Mouse (Mus musculus) left cerebral cortex, adult 6 months (tissue): ENCODE measurements around the gene Asphd1. TPM values are rescaled to one million over a fixed set of nuclear protein-coding genes. Genes with fewer than 3 reads are reported as not detected.

Experiments
- long read RNA-seq, 2 experiments: library from polyadenylated mRNA; unstranded; transcript quantifications; one replicate each; pipeline ENCODE4 v2.0.0; 2019 to 2020
- polyA plus RNA-seq: library from polyadenylated mRNA; unstranded; fragments of <200 nt; fragmentation: Nextera tagmentation; gene quantifications from 2 replicates; pipeline ENCODE4 v1.2.3, GENCODE M21; 2021

Asphd1 gene
- 11.2 and 13.6 TPM in 2 replicates for polyA plus RNA-seq
- long read RNA-seq, experiment 1, transcript Asphd1-203 (3 exons, 1,647 nt): major isoform, 5 of 9 reads
- long read RNA-seq, experiment 1, partial matches to known transcripts: 0 of 9 reads
- long read RNA-seq, experiment 1, other reads (novel, unspliced or antisense): 4 of 9 reads
- long read RNA-seq, experiment 2, transcript Asphd1-203 (3 exons, 1,647 nt): major isoform, 5 of 26 reads
- long read RNA-seq, experiment 2, partial matches to known transcripts: 0 of 26 reads
- long read RNA-seq, experiment 2, other reads (novel, unspliced or antisense): 21 of 26 reads

DNA sequence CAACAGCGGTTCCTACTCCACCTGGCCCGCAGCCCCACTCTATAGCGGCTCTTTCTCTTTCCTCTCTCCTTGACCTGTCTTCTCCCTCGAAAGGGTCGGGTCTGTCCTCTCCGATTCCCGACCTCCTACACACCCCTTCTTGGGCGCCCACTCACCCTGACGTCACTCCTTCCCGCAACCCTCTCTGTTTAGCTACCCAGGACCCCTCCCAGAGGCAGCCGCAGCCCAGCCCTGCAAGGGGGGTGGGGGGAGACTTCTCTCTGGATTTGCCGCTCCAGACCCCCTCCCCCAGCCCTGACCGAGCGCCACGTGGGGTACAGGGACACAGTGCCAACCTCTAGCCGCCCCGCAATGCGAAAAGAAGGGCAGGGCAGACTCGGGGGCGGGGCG, at the start of gene Asphd1:
Gene Asphd1 (minus strand): TSS at position 180 of the 390 bp plus-strand sequence.

DNA sequence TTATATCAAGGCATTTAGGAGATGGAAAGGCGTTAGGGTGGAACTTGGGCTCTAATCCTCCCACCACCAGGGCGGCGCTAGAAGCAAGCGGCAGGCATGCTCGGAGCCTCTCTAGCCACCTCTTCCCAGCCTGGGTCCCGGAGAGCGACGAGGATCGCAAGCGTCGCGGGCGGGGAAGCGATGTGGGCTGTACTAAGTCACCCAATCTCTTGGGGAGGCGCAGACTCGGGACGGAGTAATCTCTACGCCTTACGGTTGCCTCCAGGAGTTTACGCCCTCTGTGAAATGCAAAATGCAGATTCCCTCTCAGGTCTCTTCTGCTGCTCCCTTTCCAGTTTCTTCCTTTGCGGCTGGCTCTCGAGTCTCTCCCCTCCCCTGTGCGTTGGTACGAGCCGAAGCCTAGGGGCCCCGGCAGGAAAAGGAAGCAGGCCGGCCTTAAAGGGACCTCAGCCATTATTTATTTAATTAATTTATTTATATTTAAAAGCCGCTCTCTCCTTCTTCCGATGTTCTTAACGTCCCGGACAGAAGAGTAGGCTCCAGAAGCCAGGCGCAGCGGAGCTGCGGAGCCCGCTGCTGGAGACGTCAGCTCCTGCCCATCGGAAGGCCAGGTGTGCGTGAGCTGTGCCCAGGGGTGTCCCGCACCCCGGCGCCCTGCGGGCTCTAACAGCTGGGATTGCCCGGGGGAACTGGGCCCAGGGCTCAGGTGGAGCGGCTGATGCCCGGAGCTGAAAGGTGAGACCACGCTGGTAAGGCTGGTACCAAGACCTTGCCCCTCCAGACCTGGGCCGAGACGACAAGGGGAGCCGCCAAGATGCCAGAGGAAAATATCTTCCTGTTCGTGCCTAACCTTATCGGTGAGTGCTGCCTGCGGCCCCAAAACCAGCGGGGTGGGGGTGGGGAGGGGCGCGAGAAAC, 26.8 kb upstream of the Asphd1 start, which contains the start of gene Cdiptos:
Gene Cdiptos (minus strand): TSS at position 149 of the 917 bp plus-strand sequence.

DNA sequence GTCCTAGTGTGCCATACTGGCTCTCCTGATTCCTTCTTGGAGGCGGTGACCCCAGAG, 26.3 kb upstream of the Asphd1 start, which contains the start of gene Cdipt:
Gene Cdipt (plus strand): TSS at position 22 of the 57 bp plus-strand sequence.

DNA sequence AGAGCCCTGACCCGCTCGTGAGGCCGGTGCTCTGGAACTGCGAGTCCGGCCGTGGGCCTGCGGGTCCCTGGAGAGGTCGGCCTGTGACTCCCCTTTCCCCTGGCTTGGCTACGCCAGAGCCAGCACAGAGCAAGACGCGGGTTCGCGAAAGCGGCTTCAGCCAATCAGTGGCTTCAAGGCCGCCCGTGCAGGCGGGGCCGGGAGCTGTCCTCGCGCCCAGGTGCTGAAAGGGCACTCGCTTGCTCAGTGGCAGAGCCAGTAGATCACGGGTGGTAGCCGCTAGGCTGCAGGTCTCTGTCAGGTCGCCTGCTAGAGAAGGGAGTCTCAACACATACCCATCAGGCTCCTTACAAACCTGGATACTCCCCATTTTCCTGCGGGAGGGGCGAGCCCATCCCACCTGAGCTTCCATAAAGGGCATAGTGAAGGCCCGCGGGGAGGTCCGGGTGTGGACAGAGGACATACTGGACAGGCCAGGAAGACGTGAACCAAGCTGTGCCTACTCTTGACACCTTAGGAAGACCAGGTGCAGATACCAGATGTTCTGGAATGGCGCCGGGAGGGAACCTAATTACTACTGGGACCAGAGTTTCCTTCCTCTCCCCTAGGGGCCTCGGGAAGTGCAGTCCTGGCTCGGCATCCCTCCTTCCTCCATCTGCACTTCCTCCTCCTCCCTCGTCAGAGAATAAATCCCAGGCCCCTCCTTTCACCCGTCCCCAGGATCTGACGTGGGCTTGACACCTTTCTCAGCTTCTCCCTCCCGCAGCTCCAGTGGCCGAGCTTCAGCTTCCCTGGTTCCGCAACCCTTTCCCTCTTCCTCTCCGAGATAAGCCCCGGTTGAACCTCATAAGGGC, 638 bp upstream of the Asphd1 start, which contains the start of gene Sez6l2:
Gene Sez6l2 (plus strand): TSS at position 771 of the 854 bp plus-strand sequence.

DNA sequence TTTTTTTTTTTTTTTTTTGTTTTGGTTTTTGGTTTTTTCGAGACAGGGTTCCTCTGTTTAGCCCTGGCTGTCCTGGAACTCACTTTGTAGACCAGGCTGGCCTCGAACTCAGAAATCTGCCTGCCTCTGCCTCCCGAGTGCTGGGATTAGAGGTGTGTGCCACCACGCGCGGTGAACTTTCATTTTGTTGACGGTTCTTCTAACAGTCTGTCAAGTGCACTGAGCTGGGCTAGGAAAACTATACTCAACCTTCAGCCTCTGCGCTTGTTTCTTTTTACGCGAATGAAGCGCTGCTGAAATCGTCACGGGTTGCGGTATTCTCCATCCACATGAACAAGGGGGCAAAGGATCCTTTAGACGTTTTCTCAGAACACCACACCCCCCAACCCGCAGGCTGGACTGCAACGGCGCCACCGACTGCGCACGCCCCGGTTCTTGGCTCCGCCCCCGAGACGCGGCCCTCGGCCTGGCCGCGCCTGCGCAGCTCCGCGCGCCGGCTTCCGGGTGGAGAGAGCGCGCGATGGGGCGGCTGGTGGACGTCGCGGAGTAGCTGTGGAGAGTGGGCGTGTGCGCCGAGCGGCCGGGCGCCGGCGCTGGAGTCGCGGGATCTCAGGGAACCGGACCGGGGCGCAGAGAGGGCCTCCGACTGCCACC, 20.9 kb downstream of the Asphd1 start, which contains the start of gene Kctd13:
Gene Kctd13 (plus strand): TSS at position 496 of the 654 bp plus-strand sequence.

DNA sequence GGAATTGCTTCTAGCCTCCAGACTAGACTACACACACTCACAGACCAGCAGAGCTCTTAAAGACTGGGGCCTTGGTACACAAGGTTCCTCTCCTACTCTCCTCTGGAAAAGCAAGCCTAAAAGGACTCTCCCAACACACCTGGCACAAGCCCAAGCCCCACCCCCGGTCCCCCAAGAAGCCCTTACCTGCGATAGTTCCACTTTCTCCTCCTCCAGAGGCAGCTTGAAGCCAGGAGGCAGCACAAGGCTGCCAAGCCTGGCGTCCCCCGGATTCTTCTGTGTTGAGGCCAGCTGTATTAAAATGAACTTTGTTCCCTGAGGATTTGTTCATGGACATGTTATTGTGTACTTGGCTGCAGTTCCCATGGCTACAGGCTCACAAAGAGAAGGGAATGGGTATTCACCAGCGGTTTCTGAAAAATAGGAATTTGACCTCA, 26.7 kb downstream of the Asphd1 start, which contains the start of gene Tmem219:
Gene Tmem219 (minus strand): TSS at position 294 of the 437 bp plus-strand sequence.

Other genes starting within 250 kb of the Asphd1 start
- 128 and 147 TPM in 2 replicates for gene Coro1a, start 241.8 kb downstream of the Asphd1 start, polyA plus RNA-seq
- gene Mapk3, start 190.0 kb downstream of the Asphd1 start, polyA plus RNA-seq: 34.5 and 44.7 TPM in 2 replicates
- 0.40 and 0.59 TPM in 2 replicates for gene Gdpd3, start 183.2 kb downstream of the Asphd1 start, polyA plus RNA-seq
- gene Ypel3, start 172.6 kb downstream of the Asphd1 start, polyA plus RNA-seq: 119 and 625 TPM in 2 replicates
- 0.20 TPM in 1 of 2 replicates, not detected in the other for gene Tbx6, start 168.1 kb downstream of the Asphd1 start, polyA plus RNA-seq
- gene Ppp4c, start 157.1 kb downstream of the Asphd1 start, polyA plus RNA-seq: 53.5 and 61.0 TPM in 2 replicates
- gene Fam57b, start 151.9 kb downstream of the Asphd1 start, polyA plus RNA-seq: 5.9 and 8.8 TPM in 2 replicates
- gene 4930451I11Rik, start 117.9 kb downstream of the Asphd1 start, polyA plus RNA-seq: 1.2 and 2.7 TPM in 2 replicates
- gene Doc2a, start 102.2 kb downstream of the Asphd1 start, polyA plus RNA-seq: 14.1 and 30.1 TPM in 2 replicates
- gene Hirip3, start 87.6 kb downstream of the Asphd1 start, polyA plus RNA-seq: 3.4 and 4.3 TPM in 2 replicates
- 44.1 and 57.6 TPM in 2 replicates for gene Ino80e, start 87.2 kb downstream of the Asphd1 start, polyA plus RNA-seq
- gene Taok2, start 64.9 kb downstream of the Asphd1 start, polyA plus RNA-seq: 9.7 and 10.8 TPM in 2 replicates
- 30.6 and 32.0 TPM in 2 replicates for gene Tmem219, start 26.7 kb downstream of the Asphd1 start, polyA plus RNA-seq
- 260 and 277 TPM in 2 replicates for gene Kctd13, start 20.7 kb downstream of the Asphd1 start, polyA plus RNA-seq
- 68.2 and 74.7 TPM in 2 replicates for gene Sez6l2, start 981 bp upstream of the Asphd1 start, polyA plus RNA-seq
- gene Cdipt, start 26.3 kb upstream of the Asphd1 start, polyA plus RNA-seq: 223 and 227 TPM in 2 replicates
- gene Cdiptos, start 26.5 kb upstream of the Asphd1 start, polyA plus RNA-seq: 0.32 and 0.79 TPM in 2 replicates
- 3.3 and 3.4 TPM in 2 replicates for gene Mvp, start 65.0 kb upstream of the Asphd1 start, polyA plus RNA-seq
- gene Pagr1b, start 66.9 kb upstream of the Asphd1 start, polyA plus RNA-seq: 0.64 TPM in 1 of 2 replicates, not detected in the other
- 3.0 and 33.4 TPM in 2 replicates for gene Pagr1a, start 67.8 kb upstream of the Asphd1 start, polyA plus RNA-seq
- 19.0 and 44.2 TPM in 2 replicates for gene Gm42742, start 71.5 kb upstream of the Asphd1 start, polyA plus RNA-seq
- 86.8 and 193 TPM in 2 replicates for gene Prrt2, start 71.6 kb upstream of the Asphd1 start, polyA plus RNA-seq
- 6.6 and 36.1 TPM in 2 replicates for gene Maz, start 77.5 kb upstream of the Asphd1 start, polyA plus RNA-seq
- 18.0 and 24.4 TPM in 2 replicates for gene Kif22, start 92.9 kb upstream of the Asphd1 start, polyA plus RNA-seq
- not detected in 2 replicates for gene Zg16, start 137.7 kb upstream of the Asphd1 start, polyA plus RNA-seq
- gene AI467606, start 141.8 kb upstream of the Asphd1 start, polyA plus RNA-seq: 1.2 and 2.1 TPM in 2 replicates
- gene Qprt, start 172.6 kb upstream of the Asphd1 start, polyA plus RNA-seq: 0.47 and 0.55 TPM in 2 replicates
- not detected in 2 replicates for gene Spn, start 188.2 kb upstream of the Asphd1 start, polyA plus RNA-seq
- gene Cd2bp2, start 246.5 kb upstream of the Asphd1 start, polyA plus RNA-seq: 37.9 and 38.1 TPM in 2 replicates